Mouse (Mus musculus): ENCODE measurements at regions not wholly inside any gene's neighbourhood (a gene's known extent, or its start where the extent isn't known, plus 50 kb on each side); places are given as distances from the start of the nearest gene placed in this dataset.

GRCm38 (mm10) chr3:38776743-38777366, 109.9 kb upstream of the Fat4 start:
- WGBS = 85% methylated on average over 4 of the region's 4 CpGs
- TF ChIP-seq CTCF (IDR thresholded peaks at IDR 0.05; ENCODE audit: low read depth, low read length) (no peak), POLR2A (IDR thresholded peaks at IDR 0.05; ENCODE audit: extremely low read depth, insufficient read depth, low read length) (no peak)
- Histone ChIP-seq H3K27ac (replicated peaks; ENCODE audit: insufficient read depth, low read depth, low read length) (no peak overlapping the region), H3K4me1 (ENCODE audit: control insufficient read depth, insufficient read depth, low read length) (no peaks in the 10 kb centered on the region), H3K36me3 (ENCODE audit: control insufficient read depth, insufficient read depth, low read length) (no peaks in the 10 kb centered on the region), H3K27me3 (ENCODE audit: control insufficient read depth, insufficient read depth, low read length) (no peaks in the 10 kb centered on the region), H3K4me3 (ENCODE audit: insufficient read depth, low read depth, low read length) (no peak overlapping the region), H3K79me2 (ENCODE audit: control insufficient read depth, insufficient read depth, low read length) (no peaks in the 10 kb centered on the region), H3K9ac (ENCODE audit: low read depth, low read length) (no peak overlapping the region)
- DNase-seq (ENCODE audit: extremely low read depth, low read depth, low spot score) = no peak

GRCm38 (mm10) chr3:38754632-38755123, 132.1 kb upstream of the Fat4 start:
- no peak overlapping the region for H3K9ac ChIP-seq (ENCODE audit: low read depth, low read length)
- H3K27me3 ChIP-seq (ENCODE audit: control insufficient read depth, insufficient read depth, low read length) = no peaks in the 10 kb centered on the region
- DNase-seq (ENCODE audit: extremely low read depth, low read depth, low spot score) = no peak
- no peak overlapping the region for H3K27ac ChIP-seq (replicated peaks; ENCODE audit: insufficient read depth, low read depth, low read length)
- no peak for TF ChIP-seq POLR2A (IDR thresholded peaks at IDR 0.05; ENCODE audit: extremely low read depth, insufficient read depth, low read length)
- no peak for TF ChIP-seq CTCF (IDR thresholded peaks at IDR 0.05; ENCODE audit: low read depth, low read length)
- WGBS = 79% methylated on average over 5 of the region's 5 CpGs
- H3K36me3 ChIP-seq (ENCODE audit: control insufficient read depth, insufficient read depth, low read length) = no peaks in the 10 kb centered on the region
- no peaks in the 10 kb centered on the region for H3K79me2 ChIP-seq (ENCODE audit: control insufficient read depth, insufficient read depth, low read length)
- no peak overlapping the region for H3K4me3 ChIP-seq (ENCODE audit: insufficient read depth, low read depth, low read length)
- H3K4me1 ChIP-seq (ENCODE audit: control insufficient read depth, insufficient read depth, low read length) = no peaks in the 10 kb centered on the region

GRCm38 (mm10) chr3:38753446-38754205, 133.1 kb upstream of the Fat4 start:
- Histone ChIP-seq H3K27me3 (ENCODE audit: control insufficient read depth, insufficient read depth, low read length) (no peaks in the 10 kb centered on the region), H3K36me3 (ENCODE audit: control insufficient read depth, insufficient read depth, low read length) (no peaks in the 10 kb centered on the region), H3K27ac (replicated peaks; ENCODE audit: insufficient read depth, low read depth, low read length) (no peak overlapping the region), H3K79me2 (ENCODE audit: control insufficient read depth, insufficient read depth, low read length) (no peaks in the 10 kb centered on the region), H3K4me1 (ENCODE audit: control insufficient read depth, insufficient read depth, low read length) (no peaks in the 10 kb centered on the region), H3K4me3 (ENCODE audit: insufficient read depth, low read depth, low read length) (no peak overlapping the region), H3K9ac (ENCODE audit: low read depth, low read length) (no peak overlapping the region)
- no peak for DNase-seq (ENCODE audit: extremely low read depth, low read depth, low spot score)
- TF ChIP-seq POLR2A (IDR thresholded peaks at IDR 0.05; ENCODE audit: extremely low read depth, insufficient read depth, low read length) = no peak
- no peak for TF ChIP-seq CTCF (IDR thresholded peaks at IDR 0.05; ENCODE audit: low read depth, low read length)
- WGBS = 72% methylated on average over 2 of the region's 2 CpGs

- WGBS = 81% methylated on average over 4 of the region's 4 CpGs
- TF ChIP-seq POLR2A (IDR thresholded peaks at IDR 0.05; ENCODE audit: extremely low read depth, insufficient read depth, low read length) = no peak
- no peak for DNase-seq (ENCODE audit: extremely low read depth, low read depth, low spot score)
These were observed 144.6 kb upstream of the Fat4 start for GRCm38 (mm10) chr3:38742155-38742554.

GRCm38 (mm10) chr3:38722606-38723005, 164.1 kb upstream of the Fat4 start:
- Histone ChIP-seq H3K27me3 (ENCODE audit: control insufficient read depth, insufficient read depth, low read length) (no peaks in the 10 kb centered on the region), H3K27ac (replicated peaks; ENCODE audit: insufficient read depth, low read depth, low read length) (no peak overlapping the region), H3K79me2 (ENCODE audit: control insufficient read depth, insufficient read depth, low read length) (no peaks in the 10 kb centered on the region), H3K4me3 (ENCODE audit: insufficient read depth, low read depth, low read length) (no peak overlapping the region), H3K4me1 (ENCODE audit: control insufficient read depth, insufficient read depth, low read length) (no peaks in the 10 kb centered on the region), H3K9ac (ENCODE audit: low read depth, low read length) (no peak overlapping the region), H3K36me3 (ENCODE audit: control insufficient read depth, insufficient read depth, low read length) (no peaks in the 10 kb centered on the region)
- TF ChIP-seq POLR2A (IDR thresholded peaks at IDR 0.05; ENCODE audit: extremely low read depth, insufficient read depth, low read length) (no peak), CTCF (IDR thresholded peaks at IDR 0.05; ENCODE audit: low read depth, low read length) (no peak)
- 76% methylated on average over 1 of the region's 1 CpGs for WGBS
- no peak for DNase-seq (ENCODE audit: extremely low read depth, low read depth, low spot score)

More at GRCm38 (mm10) chr3:38742155-38742554, 144.6 kb upstream of the Fat4 start:
- no peaks in the 10 kb centered on the region for H3K36me3 ChIP-seq (ENCODE audit: control insufficient read depth, insufficient read depth, low read length)
- no peak overlapping the region for H3K4me3 ChIP-seq (ENCODE audit: insufficient read depth, low read depth, low read length)
- H3K9ac ChIP-seq (ENCODE audit: low read depth, low read length) = no peak overlapping the region
- H3K4me1 ChIP-seq (ENCODE audit: control insufficient read depth, insufficient read depth, low read length) = no peaks in the 10 kb centered on the region
- no peak overlapping the region for H3K27ac ChIP-seq (replicated peaks; ENCODE audit: insufficient read depth, low read depth, low read length)
- H3K27me3 ChIP-seq (ENCODE audit: control insufficient read depth, insufficient read depth, low read length) = no peaks in the 10 kb centered on the region
- H3K79me2 ChIP-seq (ENCODE audit: control insufficient read depth, insufficient read depth, low read length) = no peaks in the 10 kb centered on the region

Measured in liver, adult 2 months (tissue).